Mouse (Mus musculus) kidney, adult 2 months (tissue): Measurements from ENCODE around the gene Esrra. TPM values are rescaled to one million over a fixed set of nuclear protein-coding genes. Genes with fewer than 3 reads are reported as not detected.
"Not testable (repeated sequence)": the region's sequence is repeated elsewhere in the genome, so short reads cannot be mapped to it uniquely, and the experiment has no call there.

Source experiments
- DNase-seq: peaks from one replicate; pipeline ENCODE4 v3.0.0; 2021
- H3K27ac ChIP-seq: fragments of 200-500 bp; 2 replicates; pipeline ENCODE4 v1.5.1; 2012; ENCODE audit warnings: low read depth, low read length, control low read depth, inconsistent platforms; ENCODE audit not compliant: insufficient read depth
- H3K27me3 ChIP-seq: fragments of 200-500 bp; replicated peaks from 2 replicates; pipeline ENCODE4 v1.6.1; 2012; ENCODE audit warnings: mild to moderate bottlenecking, moderate library complexity, low read length, inconsistent platforms; ENCODE audit not compliant: control insufficient read depth, insufficient read depth
- H3K36me3 ChIP-seq: fragments of 200-500 bp; 2 replicates; pipeline ENCODE4 v1.6.1; 2012; ENCODE audit warnings: mild to moderate bottlenecking, moderate library complexity, low read length, inconsistent platforms; ENCODE audit not compliant: control insufficient read depth, insufficient read depth
- H3K4me1 ChIP-seq: fragments of 200-500 bp; 2 replicates; pipeline ENCODE4 v1.6.1; 2011; ENCODE audit warnings: low read length; ENCODE audit not compliant: control insufficient read depth, insufficient read depth
- H3K4me3 ChIP-seq: fragments of 200-500 bp; 2 replicates; pipeline ENCODE4 v1.5.1; 2011; ENCODE audit warnings: mild to moderate bottlenecking, low read depth, low read length, control low read depth; ENCODE audit not compliant: insufficient read depth
- CTCF ChIP-seq: fragments of 200-500 bp; conservative IDR thresholded peaks from 2 replicates; pipeline ENCODE4 v1.5.1; 2011; ENCODE audit warnings: low read depth, mild to moderate bottlenecking, control low read depth, low read length, moderate library complexity, mixed read lengths; ENCODE audit not compliant: insufficient read depth, insufficient read length
- POLR2A ChIP-seq: fragments of 200-500 bp; IDR thresholded peaks from one replicate; pipeline ENCODE4 v1.6.1; 2011; ENCODE audit warnings: low read depth, low read length, control low read depth
- WGBS: fragments of 180-500 bp; shearing (Covaris S2); methylation state at CpG from one replicate; pipeline ENCODE4 v1.1.7; 2018; 5-methylcytosine and 5-hydroxymethylcytosine counted together
- polyA plus RNA-seq: library from polyadenylated mRNA; depleted of rRNA; stranded (reverse); fragments of >200 nt; gene quantifications from 2 replicates; pipeline ENCODE4 v1.2.3, GENCODE M21; 2012

Esrra gene
- polyA plus RNA-seq, 1 experiment: 134 TPM

DNA sequence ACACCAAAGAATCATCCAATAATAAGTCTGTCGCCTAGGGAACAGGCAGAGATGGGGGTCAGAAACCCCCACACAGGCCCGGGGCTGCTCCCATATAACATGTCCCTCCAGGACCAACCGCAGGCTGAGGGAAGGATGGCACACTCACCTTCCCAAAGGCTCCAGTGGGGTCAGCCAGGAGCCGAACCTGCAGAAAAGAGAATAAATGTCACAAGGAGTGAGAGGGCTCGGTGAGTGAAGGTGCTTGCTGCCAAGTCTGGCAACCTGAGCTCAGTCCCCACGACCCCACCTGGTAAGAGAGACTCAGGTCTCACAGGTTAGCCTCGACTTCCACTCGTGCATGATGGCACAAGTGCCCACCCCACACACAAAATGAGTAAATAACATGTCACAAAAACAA lies 14.5 kb downstream of the Esrra start:
- peak overlapping the region; percentile 56 for H3K4me3 ChIP-seq
- WGBS: 48% methylated on average over 8 of the region's 8 CpGs
- H3K36me3 ChIP-seq: peaks cover 2% of the 10 kb centered on the region
- peaks cover 34% of the 10 kb centered on the region; the same call in 1 of the 2 replicates for H3K4me1 ChIP-seq
- no peaks in the 10 kb centered on the region for H3K27me3 ChIP-seq
- peak overlapping the region; percentile 72 for H3K27ac ChIP-seq
- DNase-seq: no peak
- TF ChIP-seq POLR2A (no peak), CTCF (no peak)

DNA sequence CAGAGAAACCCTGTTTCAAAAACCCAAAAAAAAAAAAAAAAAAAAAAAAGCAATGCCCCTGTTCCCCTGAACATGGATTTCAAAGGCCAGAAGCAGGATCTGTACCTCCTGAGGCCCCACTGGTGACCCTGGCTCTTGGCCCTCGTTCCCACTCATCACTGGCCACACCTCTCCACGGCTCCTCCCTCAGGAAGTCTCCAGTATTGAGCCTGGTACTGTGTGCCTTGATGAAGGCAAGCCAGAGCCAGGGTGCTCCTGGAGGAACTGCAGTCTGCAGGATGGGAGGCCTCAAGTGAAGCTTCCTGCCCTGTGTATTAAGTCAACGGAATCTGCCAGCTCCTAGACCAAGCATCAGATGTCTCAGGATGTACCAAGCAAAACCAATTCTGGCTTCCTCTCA lies 15.4 kb downstream of the Esrra start:
- H3K4me1 ChIP-seq: peaks cover 37% of the 10 kb centered on the region; the same call in 1 of the 2 replicates
- 33% methylated on average over 3 of the region's 3 CpGs for WGBS
- peak overlapping the region; percentile 56; the same call in 1 of the 2 replicates for H3K4me3 ChIP-seq
- peaks cover under 1% of the 10 kb centered on the region for H3K36me3 ChIP-seq
- no peaks in the 10 kb centered on the region for H3K27me3 ChIP-seq
- TF ChIP-seq POLR2A (peak; percentile 73), CTCF (no peak)
- peak overlapping the region; percentile 42 for H3K27ac ChIP-seq
- peak; percentile 85 for DNase-seq

DNA sequence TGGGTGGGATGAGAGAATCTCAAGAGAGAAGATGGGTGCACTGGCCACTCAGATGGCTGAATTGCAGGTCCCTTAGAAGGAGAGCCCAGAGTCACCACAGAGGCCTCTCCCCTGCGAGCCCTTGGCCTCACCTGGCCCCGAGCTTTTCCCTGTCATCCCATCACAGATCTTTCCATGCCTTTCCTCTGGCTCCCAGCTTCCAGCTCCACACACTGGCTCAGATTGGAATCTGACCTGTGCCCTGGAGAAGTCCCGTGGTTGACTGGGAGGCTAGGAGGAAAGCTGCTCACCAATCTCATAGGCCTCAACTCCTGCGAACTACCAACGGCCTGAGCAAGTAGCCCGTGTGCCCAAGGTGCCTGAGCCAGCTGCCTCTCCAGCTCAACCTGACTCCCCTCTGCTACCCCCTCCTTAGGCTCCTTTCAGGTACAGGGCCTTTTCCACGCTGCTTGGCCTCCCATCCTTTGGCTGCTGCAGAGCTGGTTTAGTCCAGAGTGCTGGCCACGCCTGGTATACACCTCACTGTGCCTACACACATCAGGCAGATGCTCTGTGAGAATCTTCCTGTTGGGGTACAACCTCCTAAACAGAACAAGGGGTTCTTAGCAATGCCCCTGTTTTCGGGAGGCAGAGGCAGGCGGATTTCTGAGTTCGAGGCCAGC lies 16.0 kb downstream of the Esrra start:
- H3K36me3 ChIP-seq: no peaks in the 10 kb centered on the region; the same call in 1 of the 2 replicates
- WGBS: 70% methylated on average over 11 of the region's 11 CpGs
- no peak overlapping the region for H3K4me3 ChIP-seq
- no peaks in the 10 kb centered on the region for H3K27me3 ChIP-seq
- peak overlapping the region; percentile 83 for H3K27ac ChIP-seq
- H3K4me1 ChIP-seq: peaks cover 37% of the 10 kb centered on the region; the same call in 1 of the 2 replicates
- TF ChIP-seq POLR2A: no peak
- no peak for TF ChIP-seq CTCF
- peak; percentile 63 for DNase-seq

DNA sequence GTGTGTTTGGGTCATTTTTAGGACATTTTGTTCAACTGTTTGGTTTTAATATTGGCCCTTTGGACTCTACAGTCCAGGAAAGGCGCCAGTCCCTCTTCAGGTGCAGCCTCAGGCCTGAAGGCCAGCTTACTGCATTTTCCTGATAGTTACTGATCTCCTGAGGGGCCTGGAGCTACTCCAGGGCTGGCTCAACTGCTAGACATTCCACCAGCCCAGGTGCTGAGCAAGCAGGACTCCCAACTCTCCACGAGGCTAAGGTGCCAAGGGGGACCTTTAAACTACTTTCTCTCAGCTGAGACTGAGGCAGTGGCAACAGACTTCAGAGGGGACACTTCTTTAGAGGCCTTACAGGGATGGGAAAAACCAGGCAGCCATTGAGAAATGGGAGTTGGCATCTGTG lies 16.8 kb downstream of the Esrra start:
- Histone ChIP-seq H3K27me3 (no peaks in the 10 kb centered on the region), H3K4me3 (no peak overlapping the region), H3K36me3 (no peaks in the 10 kb centered on the region; the same call in 1 of the 2 replicates), H3K27ac (peak overlapping the region; percentile 90), H3K4me1 (peaks cover 37% of the 10 kb centered on the region; the same call in 1 of the 2 replicates)
- TF ChIP-seq POLR2A: no peak
- TF ChIP-seq CTCF: no peak
- 38% methylated on average over 2 of the region's 2 CpGs for WGBS
- peak; percentile 96 for DNase-seq

DNA sequence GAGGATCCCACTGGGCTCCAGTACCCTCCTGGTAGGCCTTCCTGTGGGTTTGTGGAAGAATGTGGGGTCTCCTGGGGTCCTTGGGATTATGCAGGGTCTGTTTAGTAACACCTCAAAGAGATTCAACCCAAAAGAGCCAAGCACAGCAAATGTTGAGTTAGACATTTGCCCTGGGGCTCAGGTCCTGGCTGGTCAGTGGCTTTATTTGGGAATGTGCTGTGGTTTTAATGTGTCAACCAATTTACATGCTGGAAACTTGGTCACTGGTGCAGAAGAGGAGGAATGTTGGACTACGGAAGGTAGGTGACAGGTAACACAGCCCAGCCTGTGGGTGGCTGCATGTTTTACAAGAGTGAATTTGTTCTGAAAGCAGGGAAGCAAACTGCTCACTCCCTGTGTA lies 18.6 kb downstream of the Esrra start:
- Histone ChIP-seq H3K36me3 (no peaks in the 10 kb centered on the region; the same call in 1 of the 2 replicates), H3K4me3 (no peak overlapping the region), H3K27ac (peak overlapping the region; percentile 81), H3K27me3 (no peaks in the 10 kb centered on the region), H3K4me1 (peaks cover 41% of the 10 kb centered on the region; the same call in 1 of the 2 replicates)
- 43% methylated on average over 1 of the region's 1 CpGs for WGBS
- DNase-seq: peak; percentile 86
- TF ChIP-seq CTCF (no peak), POLR2A (no peak)

DNA sequence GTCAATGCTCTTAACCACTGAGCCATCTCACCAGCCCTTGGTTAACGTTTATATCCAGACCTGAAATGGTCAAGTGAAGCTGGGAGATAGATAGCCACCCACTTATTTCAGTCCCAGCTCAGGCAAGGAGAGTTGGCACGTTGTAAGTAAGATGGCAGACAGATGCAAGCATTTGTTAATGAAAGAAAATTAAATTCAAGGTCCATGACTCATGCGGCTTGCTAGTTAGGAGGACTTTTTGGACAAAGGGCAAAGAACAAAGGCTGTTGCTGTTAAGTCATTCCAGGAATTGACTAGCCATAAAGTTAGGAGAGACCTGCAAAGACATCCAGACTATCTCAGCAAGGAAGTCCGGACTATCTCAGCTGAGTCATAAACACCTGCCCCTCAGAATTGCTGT lies 22.0 kb downstream of the Esrra start:
- 56% methylated on average over 4 of the region's 4 CpGs for WGBS
- peaks cover 19% of the 10 kb centered on the region; the same call in 1 of the 2 replicates for H3K4me1 ChIP-seq
- peak overlapping the region; percentile 90 for H3K27ac ChIP-seq
- TF ChIP-seq CTCF (no peak), POLR2A (no peak)
- H3K4me3 ChIP-seq: no peak overlapping the region
- H3K27me3 ChIP-seq: no peaks in the 10 kb centered on the region
- DNase-seq: peak; percentile 90
- no peaks in the 10 kb centered on the region for H3K36me3 ChIP-seq

DNA sequence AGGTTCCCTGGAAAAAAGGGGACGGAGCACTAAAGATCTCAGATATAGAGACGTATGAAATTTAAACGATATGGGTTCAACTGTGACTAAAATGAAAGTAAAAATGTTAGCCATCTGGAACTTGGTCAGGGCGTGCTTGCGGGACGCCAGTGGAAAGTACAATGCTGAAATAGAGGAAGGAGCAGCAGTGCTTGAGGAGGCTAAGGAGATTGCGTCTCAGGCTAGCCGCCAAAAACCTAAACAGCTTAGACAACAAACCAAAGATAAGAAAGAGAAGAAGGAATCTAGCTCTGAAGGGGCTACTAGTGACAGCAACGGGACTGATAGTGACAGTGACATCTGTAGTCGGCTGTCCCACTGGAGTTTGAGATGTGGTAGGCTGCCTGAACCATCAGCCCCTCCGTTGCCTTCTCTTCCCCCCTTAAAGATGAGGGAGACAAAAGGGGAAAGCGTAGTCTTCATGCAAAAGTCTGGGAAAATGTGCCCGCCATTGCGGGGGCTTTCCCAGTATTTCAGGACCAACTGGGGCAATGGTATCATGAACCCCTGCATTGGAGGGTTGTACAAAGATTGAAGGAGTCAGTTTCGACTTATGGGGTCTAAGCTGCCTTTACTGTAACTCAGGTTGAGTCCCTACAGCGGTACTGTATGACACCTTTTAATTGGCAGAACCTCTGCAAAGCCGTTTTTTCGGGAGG lies 25.9 kb downstream of the Esrra start:
- DNase-seq, H3K27me3 ChIP-seq, H3K4me3 ChIP-seq, H3K4me1 ChIP-seq, H3K36me3 ChIP-seq, H3K27ac ChIP-seq: not testable (repeated sequence)
- 85% methylated on average over 18 of the region's 18 CpGs for WGBS
